Mouse (Mus musculus) neural tube, embryonic 14.5 days (tissue): ENCODE data around the gene AI661453. TPM values are rescaled to one million over a fixed set of nuclear protein-coding genes. Genes with fewer than 3 reads are reported as not detected.

Source experiments
- ATAC-seq: fragments of 200-750 bp; cut with Nextera tagmentation; 2 replicates; pipeline ENCODE4 v1.8.0; 2017; ENCODE audit warnings: low read depth, mild to moderate bottlenecking, moderate TSS enrichment, moderate library complexity
- H3K27ac ChIP-seq: fragments of 300-500 bp; sonication (generic); 2 replicates; pipeline ENCODE4 v1.5.1; 2014; ENCODE audit warnings: low read depth, mild to moderate bottlenecking, control low read depth, low read length, moderate library complexity, mixed read lengths
- H3K27me3 ChIP-seq: fragments of 300-500 bp; sonication (generic); 2 replicates; pipeline ENCODE4 v1.6.1; 2014; ENCODE audit warnings: low read length; ENCODE audit not compliant: control insufficient read depth, insufficient read depth
- H3K36me3 ChIP-seq: fragments of 300-500 bp; sonication (generic); 2 replicates; pipeline ENCODE4 v1.6.1; 2014; ENCODE audit warnings: low read length, mixed read lengths; ENCODE audit not compliant: control insufficient read depth, insufficient read depth
- H3K4me1 ChIP-seq: fragments of 300-500 bp; sonication (generic); 2 replicates; pipeline ENCODE4 v1.6.1; 2014; ENCODE audit warnings: low read length; ENCODE audit not compliant: control insufficient read depth, insufficient read depth
- H3K4me2 ChIP-seq: fragments of 300-500 bp; sonication (generic); 2 replicates; pipeline ENCODE4 v1.6.1; 2014; ENCODE audit warnings: mild to moderate bottlenecking, low read depth, low read length, control low read depth
- H3K4me3 ChIP-seq: fragments of 300-500 bp; sonication (generic); 2 replicates; pipeline ENCODE4 v1.5.1; 2014; ENCODE audit warnings: low read depth, low read length, control low read depth, mixed read lengths
- H3K9ac ChIP-seq: fragments of 300-500 bp; sonication (generic); replicated peaks from 2 replicates; pipeline ENCODE4 v1.6.1; 2014; ENCODE audit warnings: low read depth, mild to moderate bottlenecking, control low read depth, low read length, mixed read lengths
- H3K9me3 ChIP-seq: fragments of 300-500 bp; sonication (generic); 2 replicates; pipeline ENCODE4 v1.6.1; 2016; ENCODE audit warnings: low read length; ENCODE audit not compliant: control insufficient read depth
- WGBS: fragments of 180-500 bp; shearing (Covaris S2); extraction: QIAGEN DNeasy Blood & Tissue Kit; methylation state at CpG from one replicate; pipeline ENCODE4 v1.1.7; 2014; 5-methylcytosine and 5-hydroxymethylcytosine counted together
- polyA plus RNA-seq: library from polyadenylated mRNA; unstranded; fragments of >200 nt; fragmentation: Nextera tagmentation; extraction: Ambion mirVana; gene quantifications from 2 replicates; pipeline ENCODE4 v1.2.1, GENCODE M21; 2014

The AI661453 gene
- polyA plus RNA-seq, 1 experiment from 2014 or later, result not detected

DNA sequence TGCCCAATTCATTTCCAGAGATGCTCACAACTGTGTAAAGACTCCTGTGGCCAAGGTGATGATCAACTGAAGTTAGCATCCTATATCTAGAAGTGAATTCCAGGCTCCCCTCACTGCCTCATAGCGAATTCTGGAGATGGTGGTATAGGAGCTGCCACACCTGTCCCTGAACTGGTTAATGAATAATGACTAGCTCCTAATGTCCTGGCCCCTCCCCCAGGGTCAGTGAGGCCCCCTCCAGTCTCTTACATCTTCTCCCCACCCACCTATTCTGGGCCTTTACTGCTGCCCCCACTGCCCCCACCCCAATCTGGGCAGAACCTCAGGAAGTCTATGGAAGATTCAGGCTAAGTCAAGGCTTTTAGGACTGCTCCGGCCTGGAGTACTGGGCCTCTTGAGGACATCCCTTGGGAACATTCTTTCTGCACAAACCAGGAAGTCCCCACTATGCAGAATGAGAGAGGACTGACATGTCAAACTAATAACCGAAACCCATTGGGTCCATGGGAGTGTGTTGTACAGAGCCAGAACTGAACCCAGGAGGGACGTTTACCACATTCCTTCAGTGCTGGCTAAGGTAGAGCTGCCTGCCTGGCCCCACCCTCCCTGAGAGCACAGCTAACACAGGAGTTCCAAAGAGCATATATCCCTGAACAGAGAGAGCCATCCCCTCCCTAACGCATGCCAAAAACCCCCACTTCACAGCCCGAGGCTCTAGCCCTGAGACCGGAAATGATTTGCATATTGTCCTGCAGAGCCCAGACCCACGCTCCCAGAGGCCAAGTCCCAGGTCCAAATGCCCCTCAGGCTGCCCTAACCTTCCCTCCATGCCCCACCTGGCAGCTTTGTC lies 12.3 kb downstream of the AI661453 start:
- Histone ChIP-seq H3K27ac (no peak overlapping the region), H3K36me3 (no peaks in the 10 kb centered on the region), H3K4me3 (no peak overlapping the region), H3K9me3 (no peaks in the 10 kb centered on the region), H3K9ac (no peak overlapping the region), H3K27me3 (no peaks in the 10 kb centered on the region), H3K4me2 (no peak overlapping the region), H3K4me1 (no peaks in the 10 kb centered on the region)
- no peak for ATAC-seq
- 41% methylated on average over 8 of the region's 8 CpGs for WGBS

DNA sequence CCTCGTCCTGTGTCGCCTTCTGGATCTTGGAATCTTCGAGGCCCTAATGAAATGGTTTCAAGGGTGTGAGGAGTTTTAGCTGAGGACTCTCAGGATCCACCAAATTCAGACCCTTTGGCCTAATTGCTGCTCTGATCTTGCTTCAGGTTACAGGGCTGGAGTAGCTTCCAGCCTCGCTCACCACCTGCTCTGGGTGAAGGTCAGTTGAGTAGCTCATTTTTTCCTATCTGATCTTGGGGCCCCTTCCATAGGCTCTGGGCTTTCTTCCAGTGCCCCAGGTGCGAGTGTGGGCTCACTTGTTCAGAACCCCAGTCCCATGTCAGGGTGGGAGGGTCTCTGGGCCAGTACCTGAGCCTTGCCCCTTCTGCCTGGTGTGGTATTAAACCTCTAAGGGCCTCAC lies 13.0 kb downstream of the AI661453 start:
- H3K27ac ChIP-seq, result no peak overlapping the region
- no peaks in the 10 kb centered on the region for H3K36me3 ChIP-seq
- H3K9ac ChIP-seq, result no peak overlapping the region
- no peak for ATAC-seq
- H3K9me3 ChIP-seq, result no peaks in the 10 kb centered on the region
- no peak overlapping the region for H3K4me3 ChIP-seq
- no peaks in the 10 kb centered on the region for H3K4me1 ChIP-seq
- H3K4me2 ChIP-seq, result no peak overlapping the region
- WGBS, result 73% methylated on average over 5 of the region's 5 CpGs
- no peaks in the 10 kb centered on the region for H3K27me3 ChIP-seq

DNA sequence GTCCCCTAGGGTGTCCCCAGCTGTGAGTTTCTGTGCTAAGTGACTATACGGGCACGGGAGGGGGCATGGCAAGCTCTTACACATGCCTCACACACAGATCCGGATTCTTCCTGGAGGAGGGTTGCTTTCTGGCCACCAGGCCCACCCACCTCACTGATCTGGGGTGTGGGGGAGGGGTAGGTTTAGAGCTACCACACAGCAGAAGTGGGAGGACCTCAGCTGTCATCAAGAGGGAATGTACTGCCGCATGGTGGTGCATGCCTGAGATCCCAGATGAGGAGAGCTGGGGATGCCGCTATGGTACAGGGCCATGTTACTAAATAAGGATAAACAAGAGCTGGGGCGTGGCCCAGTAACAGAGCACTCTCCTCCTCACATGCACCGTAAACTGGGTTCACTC lies 13.8 kb downstream of the AI661453 start:
- no peak overlapping the region for H3K4me2 ChIP-seq
- H3K4me1 ChIP-seq, result no peaks in the 10 kb centered on the region
- no peaks in the 10 kb centered on the region for H3K9me3 ChIP-seq
- ATAC-seq, result no peak
- WGBS, result 23% methylated on average over 7 of the region's 7 CpGs
- H3K27ac ChIP-seq, result no peak overlapping the region
- no peaks in the 10 kb centered on the region for H3K27me3 ChIP-seq
- H3K9ac ChIP-seq, result no peak overlapping the region
- H3K36me3 ChIP-seq, result no peaks in the 10 kb centered on the region
- no peak overlapping the region for H3K4me3 ChIP-seq

DNA sequence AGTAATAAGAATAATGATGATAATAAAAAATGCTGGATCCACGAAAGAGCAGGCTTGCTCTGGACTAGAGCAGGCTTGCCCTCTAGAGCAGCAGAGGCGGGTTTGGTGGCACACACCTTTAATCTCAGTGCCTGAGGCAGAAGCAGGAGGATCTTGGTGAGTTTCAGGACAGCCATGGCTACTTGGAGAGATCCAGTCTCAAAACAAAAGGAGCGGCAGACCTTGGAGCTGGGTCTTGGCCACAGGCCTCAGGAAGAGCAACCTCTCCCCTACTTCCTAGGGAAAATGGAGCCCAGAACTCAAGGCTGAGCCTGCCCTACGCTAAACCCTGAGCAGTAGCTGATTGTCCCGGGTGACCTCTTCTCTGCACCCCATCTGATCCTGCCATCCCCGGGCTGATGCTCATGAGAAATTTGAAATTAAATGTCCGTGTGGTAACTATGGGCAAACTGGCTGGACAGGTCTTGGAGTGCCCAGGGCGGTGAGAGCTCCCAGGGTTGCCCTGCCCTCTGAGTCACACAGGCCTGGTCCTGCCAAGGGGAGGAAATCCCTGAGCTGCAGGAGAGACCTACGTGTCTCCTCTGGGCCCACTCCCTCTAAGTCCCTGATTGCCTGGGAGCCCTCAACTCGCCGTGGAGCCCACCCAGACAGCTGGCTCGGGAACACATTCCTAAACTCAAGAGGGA lies 14.6 kb downstream of the AI661453 start:
- no peaks in the 10 kb centered on the region for H3K4me1 ChIP-seq
- H3K27me3 ChIP-seq, result no peaks in the 10 kb centered on the region
- no peak overlapping the region for H3K9ac ChIP-seq
- no peaks in the 10 kb centered on the region for H3K36me3 ChIP-seq
- H3K4me3 ChIP-seq, result no peak overlapping the region
- no peak for ATAC-seq
- H3K9me3 ChIP-seq, result no peaks in the 10 kb centered on the region
- no peak overlapping the region for H3K4me2 ChIP-seq
- WGBS, result 79% methylated on average over 12 of the region's 12 CpGs
- H3K27ac ChIP-seq, result no peak overlapping the region

DNA sequence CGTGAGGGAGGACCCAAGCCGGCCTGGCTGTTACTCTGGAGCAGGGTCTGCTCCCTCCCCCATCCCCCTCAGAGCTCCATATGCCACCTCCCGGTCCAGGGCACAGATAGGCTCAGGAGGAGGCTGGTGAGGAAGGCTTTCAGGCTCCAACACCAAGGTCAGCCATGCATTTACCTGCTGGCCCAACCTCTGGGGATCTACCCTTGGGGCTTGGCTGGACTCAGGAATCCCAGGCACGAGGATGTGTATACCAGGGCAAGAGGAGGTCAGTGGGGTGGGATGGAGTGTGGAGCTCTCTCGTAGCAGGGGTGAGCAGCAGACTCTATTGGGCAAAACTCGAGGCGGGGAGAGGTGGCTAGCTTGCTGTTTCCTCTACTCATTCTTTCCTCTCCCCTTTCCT lies 16.5 kb downstream of the AI661453 start:
- no peak overlapping the region for H3K27ac ChIP-seq
- H3K4me2 ChIP-seq, result no peak overlapping the region
- no peak overlapping the region for H3K4me3 ChIP-seq
- H3K9me3 ChIP-seq, result no peaks in the 10 kb centered on the region
- 62% methylated on average over 7 of the region's 7 CpGs for WGBS
- H3K4me1 ChIP-seq, result no peaks in the 10 kb centered on the region
- no peaks in the 10 kb centered on the region for H3K36me3 ChIP-seq
- H3K27me3 ChIP-seq, result no peaks in the 10 kb centered on the region
- H3K9ac ChIP-seq, result no peak overlapping the region
- no peak for ATAC-seq

DNA sequence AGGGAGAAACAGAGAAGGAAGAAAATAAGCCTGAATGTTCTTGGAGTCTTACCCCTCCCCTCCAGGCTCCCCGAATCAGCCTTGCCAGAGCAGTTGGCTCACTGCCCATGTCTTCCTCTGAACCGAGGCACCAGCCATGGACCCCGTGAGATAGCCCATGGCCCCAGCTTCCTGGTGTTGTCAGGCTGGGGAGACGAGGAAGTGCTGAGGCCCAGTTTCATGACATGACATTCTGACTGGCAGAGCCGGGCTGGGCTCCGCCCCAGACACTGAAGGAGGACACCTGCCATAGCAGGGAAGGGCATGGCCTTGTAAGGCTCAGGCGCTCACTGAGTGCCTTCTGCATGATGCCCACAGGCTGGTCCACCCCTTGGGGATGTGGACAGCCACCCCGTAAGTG lies 18.3 kb downstream of the AI661453 start:
- Histone ChIP-seq H3K36me3 (no peaks in the 10 kb centered on the region), H3K9me3 (no peaks in the 10 kb centered on the region), H3K4me2 (no peak overlapping the region), H3K27ac (no peak overlapping the region), H3K27me3 (no peaks in the 10 kb centered on the region), H3K9ac (no peak overlapping the region), H3K4me1 (no peaks in the 10 kb centered on the region), H3K4me3 (no peak overlapping the region)
- ATAC-seq, result no peak
- 64% methylated on average over 8 of the region's 8 CpGs for WGBS

DNA sequence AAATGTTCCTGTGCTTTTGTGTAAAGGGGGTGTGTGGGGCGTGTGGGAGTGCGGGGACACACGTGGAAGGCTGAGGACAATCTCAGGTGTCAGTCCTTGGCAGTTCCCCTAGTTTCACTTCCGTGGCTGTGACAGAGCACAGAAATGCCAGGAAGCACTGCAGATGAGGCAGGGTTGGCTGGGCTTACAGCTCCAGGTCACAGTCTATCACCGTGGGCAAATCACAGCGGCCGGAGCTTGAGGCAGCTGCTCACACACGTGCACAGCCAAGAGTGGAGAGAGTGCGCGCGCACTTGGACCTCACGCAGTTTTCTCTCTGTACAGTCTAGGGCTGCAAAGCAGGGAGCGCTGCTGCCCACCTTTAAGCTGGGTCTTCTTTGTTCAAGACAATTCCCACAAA lies 21.9 kb downstream of the AI661453 start:
- H3K27ac ChIP-seq, result no peak overlapping the region
- WGBS, result 81% methylated on average over 13 of the region's 13 CpGs
- no peak overlapping the region for H3K4me2 ChIP-seq
- ATAC-seq, result no peak
- no peak overlapping the region for H3K9ac ChIP-seq
- H3K9me3 ChIP-seq, result no peaks in the 10 kb centered on the region
- no peaks in the 10 kb centered on the region for H3K36me3 ChIP-seq
- no peaks in the 10 kb centered on the region for H3K4me1 ChIP-seq
- no peak overlapping the region for H3K4me3 ChIP-seq
- H3K27me3 ChIP-seq, result no peaks in the 10 kb centered on the region

DNA sequence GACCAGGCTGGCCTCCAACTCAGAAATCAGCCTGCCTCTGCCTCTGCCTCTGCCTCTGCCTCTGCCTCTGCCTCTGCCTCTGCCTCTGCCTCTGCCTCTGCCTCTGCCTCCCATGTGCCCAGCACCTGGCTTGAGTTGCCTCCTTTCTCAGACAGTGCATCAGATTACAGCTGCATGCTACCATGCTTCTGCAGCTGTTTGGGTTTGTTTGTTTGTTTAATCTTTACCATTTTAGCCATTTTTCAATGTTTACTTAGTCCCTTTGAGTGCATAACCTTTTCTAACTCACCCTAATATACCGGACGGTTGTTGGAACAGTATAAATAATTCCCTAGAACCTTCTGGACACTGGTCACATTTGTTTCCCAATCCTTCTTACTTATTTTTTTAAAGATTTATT lies 22.5 kb downstream of the AI661453 start:
- H3K4me2 ChIP-seq, result no peak overlapping the region
- no peak overlapping the region for H3K27ac ChIP-seq
- H3K9ac ChIP-seq, result no peak overlapping the region
- no peaks in the 10 kb centered on the region for H3K9me3 ChIP-seq
- no peaks in the 10 kb centered on the region for H3K4me1 ChIP-seq
- no peaks in the 10 kb centered on the region for H3K36me3 ChIP-seq
- WGBS, result 95% methylated on average over 2 of the region's 2 CpGs
- H3K4me3 ChIP-seq, result no peak overlapping the region
- no peak for ATAC-seq
- no peaks in the 10 kb centered on the region for H3K27me3 ChIP-seq

DNA sequence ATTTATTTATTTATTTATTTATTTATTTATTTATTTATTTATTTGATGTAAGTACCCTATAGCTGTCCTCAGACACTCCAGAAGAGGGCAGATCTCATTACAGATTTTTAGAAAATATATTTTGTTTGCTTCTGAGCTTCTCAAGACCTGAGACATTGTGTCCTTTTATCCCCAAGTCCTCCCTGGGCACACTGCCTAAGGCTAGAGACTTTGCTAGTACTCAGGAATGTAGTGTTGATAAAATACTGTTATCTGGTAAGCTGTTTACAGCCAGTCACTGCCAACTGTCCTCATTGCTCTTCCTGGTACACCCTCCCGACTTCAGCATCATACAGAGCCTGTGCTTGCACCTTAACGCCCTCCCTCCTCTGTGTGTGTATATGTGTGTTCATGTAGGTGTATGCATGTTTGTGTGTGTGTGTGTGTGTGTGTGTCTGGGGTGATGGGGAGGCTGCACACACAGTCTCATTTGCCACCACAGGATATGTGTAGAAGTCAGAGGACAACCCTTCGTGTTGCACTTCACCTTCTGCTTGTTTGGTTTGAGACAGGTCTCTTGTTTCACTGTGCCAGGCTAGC lies 23.0 kb downstream of the AI661453 start:
- Histone ChIP-seq H3K27ac (no peak overlapping the region), H3K4me3 (no peak overlapping the region), H3K4me1 (no peaks in the 10 kb centered on the region), H3K27me3 (no peaks in the 10 kb centered on the region), H3K9me3 (no peaks in the 10 kb centered on the region), H3K4me2 (no peak overlapping the region), H3K36me3 (no peaks in the 10 kb centered on the region), H3K9ac (no peak overlapping the region)
- no peak for ATAC-seq
- WGBS, result 83% methylated on average over 3 of the region's 3 CpGs
